Mouse (Mus musculus) CH12F3 (cell line): Measurements from ENCODE around the gene Tcl1b3.
"Not testable (repeated sequence)": the region's sequence is repeated elsewhere in the genome, so short reads cannot be mapped to it uniquely, and the experiment has no call there.

Experiments used
- in situ Hi-C: fragments of 300-500 bp; cut with MboI; formaldehyde crosslinking; loops from 2 replicates; pipeline ENCODE4 v1.14.3; 2020; ENCODE audit warnings: low sequenced_read_pairs

Tcl1b3 gene

GRCm38 (mm10) chr12:105190743-105191142, at the start of gene Tcl1b3:
Tcl1b3 (plus strand) TSS chr12:105191043.
- in situ Hi-C loops, result not testable (repeated sequence)

- in situ Hi-C loops, result no loop called here
Measured at GRCm38 (mm10) chr12:105143096-105143495, 47.7 kb upstream of the Tcl1b3 start.

DNA sequence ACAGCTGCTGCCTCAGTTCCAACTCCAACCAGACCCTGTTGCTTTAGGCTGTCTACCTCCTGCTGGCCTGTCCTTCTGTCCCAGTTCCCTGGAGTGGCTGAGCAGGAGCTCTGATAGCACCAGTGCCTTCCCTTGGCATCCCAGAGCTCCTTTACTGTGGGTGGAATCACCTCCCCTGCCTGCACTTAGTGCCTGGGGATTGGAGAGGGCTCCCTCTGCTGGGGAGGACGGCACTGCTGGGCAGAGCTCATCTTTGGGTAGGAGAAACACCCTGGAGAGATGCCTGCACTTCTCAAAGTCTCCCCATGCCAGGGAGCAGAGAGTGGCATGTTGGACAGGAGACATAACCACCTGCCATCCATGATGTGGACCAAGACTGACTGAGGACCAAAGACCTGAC, 45.9 kb upstream of the Tcl1b3 start:
- in situ Hi-C loops, result not testable (repeated sequence)

DNA sequence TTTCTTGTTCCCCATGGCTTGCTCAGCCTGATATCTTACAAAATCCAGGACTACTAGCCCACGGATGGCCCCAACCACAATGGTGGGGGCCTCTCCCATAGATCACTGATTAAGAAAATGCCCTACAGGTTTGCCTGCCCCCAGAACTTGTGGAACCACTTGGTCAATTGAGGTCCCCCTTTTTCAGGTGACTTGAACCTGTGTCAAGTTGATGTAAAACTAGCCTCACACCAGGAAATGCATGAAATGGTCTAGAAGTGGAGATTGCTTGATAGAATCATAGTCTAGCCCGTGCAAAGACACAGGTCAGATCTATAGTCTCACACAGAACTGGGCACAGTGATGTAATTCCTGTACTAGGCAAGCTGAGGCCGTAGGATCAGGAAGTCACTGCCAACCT, 45.1 kb upstream of the Tcl1b3 start, which contains the start of gene Tcl1b2:
Gene Tcl1b2, plus strand, starts transcription at position 301 of the 400 bp plus-strand sequence.
- in situ Hi-C loops, result no loop called here

DNA sequence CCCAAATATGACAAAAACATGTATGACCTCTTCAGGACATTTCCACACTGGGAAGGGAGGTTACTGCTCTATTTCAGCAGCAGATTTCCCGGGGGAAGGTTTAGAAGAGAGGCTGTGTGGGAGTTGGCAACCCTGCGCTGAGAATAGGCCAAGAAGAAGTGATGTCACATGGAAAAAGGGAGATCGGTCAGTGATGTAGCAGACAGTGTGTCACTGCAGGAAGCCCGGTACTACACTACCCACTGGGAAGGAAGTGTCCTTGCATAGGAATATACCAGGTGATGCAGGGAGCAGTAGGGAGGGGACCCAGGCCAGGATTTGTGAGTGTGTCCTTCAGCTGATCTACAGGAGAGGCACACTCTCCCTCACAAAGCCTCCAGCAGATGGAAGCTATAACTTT, 35.6 kb upstream of the Tcl1b3 start:
- in situ Hi-C loops, result not testable (repeated sequence)

DNA sequence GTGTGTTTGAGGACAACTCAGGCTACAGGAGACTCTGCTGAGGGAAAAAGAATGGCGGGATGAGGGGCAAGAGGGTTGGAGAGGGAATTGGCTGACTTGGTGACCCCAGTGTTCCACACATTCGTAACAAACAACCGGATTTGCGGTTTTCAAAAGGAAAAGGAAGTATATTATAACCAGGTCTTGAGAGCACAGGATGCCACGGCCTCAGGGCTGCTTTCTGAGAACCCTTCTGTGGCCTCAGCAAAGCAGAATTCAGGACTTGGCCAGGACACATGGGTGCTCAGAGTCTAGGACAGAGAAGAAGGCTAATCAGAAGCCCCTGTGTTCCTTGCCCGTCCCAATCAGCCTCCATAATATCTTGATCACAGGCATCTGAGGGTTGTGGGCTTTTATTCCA, 32.0 kb upstream of the Tcl1b3 start:
- in situ Hi-C loops, result no loop called here

DNA sequence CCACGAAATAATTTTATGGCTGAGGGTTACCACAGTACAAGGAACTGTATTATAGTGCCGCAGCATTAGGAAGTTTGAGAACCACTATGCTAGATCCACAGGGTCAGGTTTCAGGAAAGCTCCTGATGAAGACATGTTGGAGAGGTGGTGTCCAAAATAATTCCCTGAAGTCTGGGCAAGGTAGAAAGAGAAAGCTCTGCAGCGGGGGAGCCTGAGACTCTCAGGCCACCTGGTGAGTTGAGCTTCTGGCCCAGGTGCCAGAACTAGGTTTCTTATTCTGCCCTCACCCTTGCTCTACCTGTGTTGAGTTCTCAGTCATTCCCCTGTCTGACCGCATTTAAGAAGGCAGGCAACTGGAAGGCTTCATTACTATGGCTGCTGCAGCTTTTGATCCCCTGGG, 31.5 kb upstream of the Tcl1b3 start, which contains the start of gene Tcl1b1:
Gene Tcl1b1, plus strand, starts transcription at position 301 of the 400 bp plus-strand sequence.
- in situ Hi-C loops, result no loop called here

- in situ Hi-C loops, result no loop called here
Measured at GRCm38 (mm10) chr12:105166734-105167133, 24.1 kb upstream of the Tcl1b3 start.

DNA sequence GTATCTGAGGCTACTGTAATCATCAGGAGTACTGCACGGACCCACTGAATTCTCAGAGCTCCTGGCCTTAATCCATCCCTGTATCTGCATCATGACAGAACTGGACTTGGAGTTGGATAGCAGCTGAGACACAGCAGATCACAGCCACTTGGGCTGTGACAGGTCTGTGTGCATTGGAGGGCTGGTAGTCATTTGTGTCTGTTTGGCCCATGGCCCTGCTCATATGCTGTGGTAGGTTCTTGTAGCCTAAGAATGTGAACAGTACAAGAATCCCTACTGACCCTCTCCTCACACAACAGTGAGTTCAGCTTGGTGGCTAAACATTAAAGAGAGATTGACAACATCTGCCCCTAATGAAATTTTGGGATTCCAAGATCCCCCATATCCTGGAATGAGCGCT, 17.5 kb upstream of the Tcl1b3 start:
- in situ Hi-C loops, result no loop called here

DNA sequence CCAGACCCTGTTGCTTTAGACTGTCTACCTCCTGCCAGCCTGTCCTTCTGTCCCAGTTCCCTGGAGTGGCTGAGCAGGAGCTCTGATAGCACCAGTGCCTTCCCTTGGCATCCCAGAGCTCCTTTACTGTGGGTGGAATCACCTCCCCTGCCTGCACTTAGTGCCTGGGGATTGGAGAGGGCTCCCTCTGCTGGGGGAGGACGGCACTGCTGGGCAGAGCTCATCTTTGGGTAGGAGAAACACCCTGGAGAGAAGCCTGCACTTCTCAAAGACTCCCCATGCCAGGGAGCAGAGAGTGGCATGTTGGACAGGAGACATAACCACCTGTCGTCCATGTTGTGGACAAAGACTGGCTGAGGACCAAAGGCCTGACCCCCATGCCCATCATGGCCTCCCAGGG, 16.5 kb upstream of the Tcl1b3 start:
- in situ Hi-C loops, result not testable (repeated sequence)

DNA sequence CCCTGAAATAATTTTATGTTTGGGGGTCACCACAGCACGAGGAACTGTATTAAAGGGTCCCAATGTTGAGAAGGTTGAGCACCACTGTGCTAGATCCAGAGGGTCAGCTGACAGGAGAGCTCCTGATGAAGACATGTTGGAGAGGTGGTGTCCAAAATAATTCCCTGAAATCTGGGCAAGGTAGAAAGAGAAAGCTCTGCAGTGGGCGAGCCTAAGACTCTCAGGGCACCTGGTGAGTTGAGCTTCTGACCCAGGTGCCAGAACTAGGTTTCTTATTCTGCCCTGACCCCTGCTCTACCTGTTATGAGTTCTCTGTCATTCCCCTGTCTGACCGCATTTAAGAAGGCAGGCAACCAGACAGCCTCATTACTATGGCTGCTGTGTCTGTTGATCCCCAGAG, 14.8 kb upstream of the Tcl1b3 start, which contains the start of gene Tcl1b5:
Gene Tcl1b5, plus strand, starts transcription at position 301 of the 400 bp plus-strand sequence.
- in situ Hi-C loops, result not testable (repeated sequence)

DNA sequence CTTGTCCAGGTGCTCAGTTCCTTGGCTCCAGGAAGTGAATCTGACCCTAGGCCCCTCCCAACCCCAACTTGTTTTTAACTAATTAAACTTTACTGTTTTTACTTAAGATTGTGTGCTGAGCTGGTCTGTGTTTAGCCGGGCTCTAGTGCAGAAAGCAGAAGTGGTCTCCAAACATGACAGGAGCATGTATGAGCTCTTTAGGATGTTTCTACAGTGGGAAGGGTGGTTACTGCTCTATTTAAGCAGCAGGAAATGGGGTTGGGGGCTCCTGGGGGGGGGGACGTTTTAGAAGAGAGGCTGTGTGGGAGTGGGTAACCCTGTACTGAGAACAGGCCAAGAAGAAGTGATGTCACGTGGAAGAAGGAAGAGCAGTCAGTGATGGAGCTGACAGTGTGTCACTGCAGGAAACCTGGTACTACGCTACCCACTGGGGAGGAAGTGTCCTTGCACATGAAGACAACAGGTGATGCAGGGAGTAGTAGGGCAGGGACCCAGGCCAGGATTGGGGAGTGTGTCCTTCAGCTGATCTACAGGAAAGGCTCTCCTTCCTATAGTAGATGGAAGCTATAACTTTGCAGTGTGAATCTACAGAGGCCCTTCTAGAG, 9.7 kb upstream of the Tcl1b3 start:
- in situ Hi-C loops, result not testable (repeated sequence)

- in situ Hi-C loops, result not testable (repeated sequence)
Measured at GRCm38 (mm10) chr12:105188980-105189379, 1.9 kb upstream of the Tcl1b3 start.

DNA sequence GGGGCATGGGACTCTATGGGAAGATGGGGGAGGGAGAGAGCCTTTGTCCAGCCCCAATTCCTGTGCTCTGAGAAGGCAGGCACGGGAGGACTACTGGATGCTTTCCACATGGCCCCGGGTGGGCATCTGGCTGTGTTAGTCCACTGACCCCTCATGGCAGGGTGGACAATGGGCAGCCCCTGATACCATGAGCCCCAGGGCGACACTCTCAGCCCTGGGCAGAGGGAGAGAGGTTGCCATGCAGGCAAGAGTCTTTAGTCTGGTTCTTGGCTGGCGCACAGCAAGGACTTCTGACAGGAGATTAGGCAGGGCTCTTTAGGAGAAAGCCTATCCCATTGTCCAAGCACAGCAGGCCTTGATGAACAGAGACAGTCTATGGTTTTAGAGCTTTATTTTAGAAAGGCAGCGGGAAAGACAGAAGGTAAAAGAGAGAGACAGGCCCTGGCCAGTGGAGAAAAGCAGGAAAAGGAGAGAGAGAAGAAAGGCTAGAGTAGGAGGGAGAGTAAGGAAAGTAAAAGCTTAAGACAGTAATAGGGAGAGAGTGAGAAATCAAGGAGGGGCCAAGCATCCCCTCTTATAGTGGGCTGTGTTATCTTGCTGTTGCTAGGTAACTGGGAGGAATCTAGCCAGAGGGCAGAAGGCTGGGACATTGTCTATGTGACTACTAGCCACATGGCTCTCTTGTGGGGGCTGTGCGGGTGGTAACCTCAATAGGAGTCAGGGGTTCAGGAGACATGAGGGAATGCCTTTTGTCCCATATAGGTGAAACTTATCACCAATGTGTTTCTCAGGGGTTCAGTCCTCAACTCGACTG, 9.0 kb downstream of the Tcl1b3 start:
- in situ Hi-C loops, result not testable (repeated sequence)

DNA sequence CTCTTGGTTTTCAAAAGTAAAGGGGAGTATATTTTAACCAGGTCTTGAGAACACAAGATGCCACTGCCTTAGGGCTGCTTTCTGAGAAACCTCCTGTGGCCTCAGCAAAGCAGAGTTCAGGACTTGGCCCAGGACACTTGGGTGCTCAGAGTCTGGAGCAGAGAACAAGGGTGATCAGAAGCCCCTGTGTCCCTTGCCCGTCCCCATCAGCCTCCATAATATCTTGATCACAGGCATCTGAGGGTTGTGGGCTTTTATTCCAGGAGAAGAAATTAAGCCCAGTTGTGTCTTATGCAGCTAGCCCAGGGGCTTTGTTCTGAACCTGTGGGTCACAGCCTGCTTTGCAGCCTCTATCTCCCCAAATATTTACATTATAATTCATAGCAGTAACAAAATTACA, 10.8 kb downstream of the Tcl1b3 start, which contains the start of gene Tcl1b4:
Gene Tcl1b4, plus strand, starts transcription at position 301 of the 400 bp plus-strand sequence.
- in situ Hi-C loops, result not testable (repeated sequence)

- in situ Hi-C loops, result no loop called here
Measured at GRCm38 (mm10) chr12:105207071-105207470, 16.2 kb downstream of the Tcl1b3 start.

DNA sequence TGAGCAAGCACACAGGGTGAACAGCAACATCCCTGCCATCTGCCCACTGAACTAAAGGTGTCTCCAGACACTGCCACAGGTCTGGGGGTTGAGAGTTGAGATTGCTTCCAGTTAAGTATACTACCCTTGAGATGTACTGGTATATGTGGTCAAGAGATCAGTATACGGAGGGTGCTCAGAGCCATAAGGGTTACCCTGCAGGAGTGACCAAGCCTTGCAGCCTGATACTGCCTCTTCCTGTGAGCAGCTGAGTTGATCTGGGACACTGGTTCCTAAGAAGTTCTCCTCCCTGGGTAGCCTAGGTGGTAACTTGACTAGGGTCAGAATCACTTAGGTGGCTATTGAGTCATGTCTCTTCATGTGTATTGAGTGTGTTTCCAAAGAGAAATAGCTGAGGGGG, 17.6 kb downstream of the Tcl1b3 start:
- in situ Hi-C loops, result no loop called here

DNA sequence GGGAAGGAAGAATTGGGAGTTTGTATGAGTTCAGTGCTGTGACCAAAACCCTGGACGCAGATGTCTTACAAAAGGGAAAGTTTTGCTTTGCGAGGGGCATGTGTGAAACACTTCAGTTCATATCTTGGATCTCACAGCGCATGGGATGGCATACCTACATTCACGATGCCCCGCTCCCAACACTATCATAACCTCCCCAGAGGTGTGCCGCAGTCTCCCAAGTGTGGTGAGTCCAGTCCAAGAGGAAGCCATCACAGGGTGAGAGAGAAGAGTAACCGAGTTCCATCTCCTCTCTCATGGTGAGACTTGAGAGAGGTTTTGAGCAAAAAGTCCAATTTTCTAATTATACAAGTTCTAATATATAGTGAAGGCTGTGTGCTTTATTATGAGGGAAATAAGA, 18.4 kb downstream of the Tcl1b3 start:
- in situ Hi-C loops, result no loop called here

DNA sequence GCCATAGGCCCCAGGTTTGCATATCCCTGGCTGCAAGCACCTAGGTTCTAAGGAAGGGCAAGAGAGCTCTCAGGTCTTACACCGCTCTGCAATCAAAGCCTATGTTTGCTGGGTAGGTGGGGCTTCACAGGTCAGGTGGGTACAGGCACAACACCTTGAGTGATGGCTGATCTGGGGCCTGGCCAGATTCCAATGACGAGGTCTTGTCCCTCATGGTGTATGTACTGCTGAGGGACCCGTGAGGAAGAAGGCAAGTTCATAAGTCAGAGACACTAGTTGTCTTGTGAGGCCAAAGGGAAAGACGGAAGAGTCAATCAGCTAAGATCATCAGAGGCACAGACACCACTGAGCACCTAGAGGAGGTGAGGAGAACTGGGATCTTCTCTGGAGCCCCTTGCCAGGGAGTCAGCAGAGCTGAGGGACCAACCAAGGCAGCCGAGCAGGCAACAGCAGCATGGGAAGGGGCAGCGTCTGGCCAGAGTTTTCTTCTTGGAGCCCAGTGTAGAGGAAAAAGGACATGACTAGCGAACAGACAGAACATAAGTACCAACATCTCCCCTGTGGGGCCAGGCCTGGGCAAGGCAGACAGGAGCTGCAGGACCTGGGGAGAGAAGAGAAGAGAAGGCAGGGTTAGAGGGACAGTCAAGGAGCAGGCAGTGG, 26.4 kb downstream of the Tcl1b3 start:
- in situ Hi-C loops, result no loop called here

DNA sequence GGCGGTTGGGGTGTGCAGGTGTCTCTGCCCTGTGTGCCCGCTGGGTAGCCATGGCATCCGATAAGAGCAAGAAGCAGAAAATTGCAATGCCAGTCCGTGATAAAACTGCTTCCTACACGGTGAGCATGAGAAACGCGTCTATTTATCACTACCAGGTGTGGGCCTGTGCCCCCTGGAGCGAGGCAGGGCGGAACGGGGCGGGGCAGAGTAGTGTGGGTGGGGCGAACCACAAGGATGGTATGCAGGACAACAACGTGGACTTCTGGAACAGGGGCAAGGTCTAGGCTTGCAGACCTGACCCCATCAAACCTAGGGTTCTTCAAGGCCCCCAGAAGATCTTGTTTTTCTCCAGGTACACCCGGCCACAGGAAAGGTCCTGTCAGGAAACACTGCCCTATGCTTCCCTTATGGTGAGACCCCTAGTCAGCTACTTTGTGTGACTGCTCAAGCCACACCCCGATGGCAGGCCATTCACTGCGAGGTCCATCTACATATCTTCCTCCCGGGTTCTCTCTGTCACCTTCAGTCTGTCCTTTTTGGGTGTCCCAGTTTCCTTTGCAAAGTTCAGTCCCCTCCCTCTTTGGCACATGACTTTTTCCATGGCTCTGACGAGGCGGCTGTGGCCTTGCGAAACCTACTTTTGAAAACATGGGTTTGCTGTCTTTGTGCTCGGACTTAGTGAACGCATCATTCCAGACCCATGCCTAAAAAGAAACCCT, 31.9 kb downstream of the Tcl1b3 start, which contains the start of gene Tcl1:
Gene Tcl1, minus strand, starts transcription at position 193 of the 719 bp plus-strand sequence.
- in situ Hi-C loops, result no loop called here
